Mouse (Mus musculus): ENCODE data around the gene Tes. TPM values are rescaled to one million over a fixed set of nuclear protein-coding genes. Genes with fewer than 3 reads are reported as not detected.

The Tes gene
- total RNA-seq, 2 experiments from 2014 or later = 4.5 to 5.9 TPM

- no peak for TF ChIP-seq CTCF (IDR thresholded peaks at IDR 0.05)
- Histone ChIP-seq H3K27ac (no peak overlapping the region), H3K4me3 (no peak overlapping the region)
- intact Hi-C loops (cut with DNase I) = no loop called here
- DNase-seq (ENCODE audit: extremely low spot score in 1 of 2, low spot score in 2 of 2) = no peak
These were observed 14.9 kb downstream of the Tes start for GRCm38 (mm10) chr6:17079826-17080225.

GRCm38 (mm10) chr6:17082238-17082637 lies 17.3 kb downstream of the Tes start:
- TF ChIP-seq CTCF (IDR thresholded peaks at IDR 0.05) = no peak
- DNase-seq (ENCODE audit: extremely low spot score in 1 of 2, low spot score in 2 of 2) = no peak
- no peak overlapping the region for H3K4me3 ChIP-seq
- no peak overlapping the region for H3K27ac ChIP-seq
- intact Hi-C loops (cut with DNase I) = no loop called here

- Histone ChIP-seq H3K4me3 (no peak overlapping the region), H3K27ac (no peak overlapping the region)
- intact Hi-C loops (cut with DNase I) = no loop called here
- no peak for DNase-seq (ENCODE audit: extremely low spot score in 1 of 2, low spot score in 2 of 2)
- no peak for TF ChIP-seq CTCF (IDR thresholded peaks at IDR 0.05)
These were observed 17.9 kb downstream of the Tes start for GRCm38 (mm10) chr6:17082800-17083199.

- TF ChIP-seq CTCF (IDR thresholded peaks at IDR 0.05) = peak; percentile 82
- intact Hi-C loops (cut with DNase I) = loop anchor here (1.0 kb wide), 1 partner anchor 60 kb away; no protein-coding TSS in a partner anchor
- DNase-seq (ENCODE audit: extremely low spot score in 1 of 2, low spot score in 2 of 2) = peak; percentile 58 to 72
- H3K27ac ChIP-seq = no peak overlapping the region
- H3K4me3 ChIP-seq = no peak overlapping the region
These were observed 22.5 kb downstream of the Tes start for GRCm38 (mm10) chr6:17087485-17087884.

GRCm38 (mm10) chr6:17097301-17097700 lies 32.4 kb downstream of the Tes start:
- no peak overlapping the region for H3K27ac ChIP-seq
- no peak for DNase-seq (ENCODE audit: extremely low spot score in 1 of 2, low spot score in 2 of 2)
- H3K4me3 ChIP-seq = no peak overlapping the region
- intact Hi-C loops (cut with DNase I) = no loop called here
- no peak for TF ChIP-seq CTCF (IDR thresholded peaks at IDR 0.05)

GRCm38 (mm10) chr6:17098559-17098958 lies 33.6 kb downstream of the Tes start:
- Histone ChIP-seq H3K27ac (no peak overlapping the region), H3K4me3 (no peak overlapping the region)
- DNase-seq (ENCODE audit: extremely low spot score in 1 of 2, low spot score in 2 of 2) = no peak
- TF ChIP-seq CTCF (IDR thresholded peaks at IDR 0.05) = no peak
- intact Hi-C loops (cut with DNase I) = no loop called here

- Histone ChIP-seq H3K27ac (no peak overlapping the region), H3K4me3 (no peak overlapping the region)
- no peak for DNase-seq (ENCODE audit: extremely low spot score in 1 of 2, low spot score in 2 of 2)
- intact Hi-C loops (cut with DNase I) = no loop called here
- no peak for TF ChIP-seq CTCF (IDR thresholded peaks at IDR 0.05)
These were observed 34.7 kb downstream of the Tes start for GRCm38 (mm10) chr6:17099477-17100130.

GRCm38 (mm10) chr6:17105714-17106113 lies 40.8 kb downstream of the Tes start:
- H3K4me3 ChIP-seq = no peak overlapping the region
- intact Hi-C loops (cut with DNase I) = loop anchor here (1.0 to 2.0 kb wide), 3 partner anchors 201 to 484 kb away; partner anchors contain the start of gene Cav1
- DNase-seq (ENCODE audit: extremely low spot score in 1 of 2, low spot score in 2 of 2) = peak; percentile 52 to 65
- TF ChIP-seq CTCF (IDR thresholded peaks at IDR 0.05) = peak; percentile 92
- H3K27ac ChIP-seq = no peak overlapping the region

GRCm38 (mm10) chr6:17106493-17106892 lies 41.5 kb downstream of the Tes start:
- TF ChIP-seq CTCF (IDR thresholded peaks at IDR 0.05) = no peak
- H3K27ac ChIP-seq = no peak overlapping the region
- DNase-seq (ENCODE audit: extremely low spot score in 1 of 2, low spot score in 2 of 2) = no peak
- intact Hi-C loops (cut with DNase I) = no loop called here
- H3K4me3 ChIP-seq = no peak overlapping the region

GRCm38 (mm10) chr6:17109204-17109603 lies 44.3 kb downstream of the Tes start:
- no peak overlapping the region for H3K4me3 ChIP-seq
- intact Hi-C loops (cut with DNase I) = no loop called here
- no peak overlapping the region for H3K27ac ChIP-seq
- DNase-seq (ENCODE audit: extremely low spot score in 1 of 2, low spot score in 2 of 2) = no peak
- TF ChIP-seq CTCF (IDR thresholded peaks at IDR 0.05) = no peak

GRCm38 (mm10) chr6:17110564-17111100 lies 45.7 kb downstream of the Tes start:
- Histone ChIP-seq H3K27ac (no peak overlapping the region), H3K4me3 (no peak overlapping the region)
- intact Hi-C loops (cut with DNase I) = loop anchor here (5.0 kb wide), 1 partner anchor 42 kb away; no protein-coding TSS in a partner anchor
- peak; percentile 51 for TF ChIP-seq CTCF (IDR thresholded peaks at IDR 0.05)
- DNase-seq (ENCODE audit: extremely low spot score in 1 of 2, low spot score in 2 of 2) = no peak

- Histone ChIP-seq H3K27ac (no peak overlapping the region), H3K4me3 (no peak overlapping the region)
- no peak for TF ChIP-seq CTCF (IDR thresholded peaks at IDR 0.05)
- intact Hi-C loops (cut with DNase I) = loop anchor here (5.0 kb wide), 1 partner anchor 40 kb away; no protein-coding TSS in a partner anchor
- no peak for DNase-seq (ENCODE audit: extremely low spot score in 1 of 2, low spot score in 2 of 2)
These were observed 47.1 kb downstream of the Tes start for GRCm38 (mm10) chr6:17112081-17112480.

- no peak for TF ChIP-seq CTCF (IDR thresholded peaks at IDR 0.05)
- intact Hi-C loops (cut with DNase I) = loop anchor here (5.0 kb wide), 1 partner anchor 39 kb away; no protein-coding TSS in a partner anchor
- DNase-seq (ENCODE audit: extremely low spot score in 1 of 2, low spot score in 2 of 2) = no peak
- no peak overlapping the region for H3K27ac ChIP-seq
- H3K4me3 ChIP-seq = no peak overlapping the region
These were observed 48.0 kb downstream of the Tes start for GRCm38 (mm10) chr6:17112990-17113389.

Measured in left cerebral cortex, adult 2 months (tissue).